Mouse (Mus musculus): ENCODE data around the gene Efl1. TPM values are rescaled to one million over a fixed set of nuclear protein-coding genes. Genes with fewer than 3 reads are reported as not detected.
A peak's percentile ranks its signal among the peaks of the same experiment; 100 is the strongest.

Gene Efl1
- 2.4 and 5.5 TPM in 2 replicates for polyA plus RNA-seq (2012; rRNA removed)

GRCm38 (mm10) chr7:82648353-82649080 is at the start of gene Efl1, which contains the start of gene Saxo2:
Efl1 (plus strand) TSS chr7:82648614.
Saxo2 (minus strand) TSS chr7:82648528.
- TF ChIP-seq POLR2A (IDR thresholded peaks at IDR 0.05; ENCODE audit: borderline replicate concordance, extremely low read depth, low read depth, low read length) (no peak), CTCF (IDR thresholded peaks at IDR 0.05; ENCODE audit: insufficient read depth, low read length) (no peak)
- peak; percentile 93 for DNase-seq
- Histone ChIP-seq H3K4me3 (replicated peaks; ENCODE audit: extremely low read depth, low read depth, low read length) (peak within 1 kb of the TSS; percentile 94), H3K4me1 (ENCODE audit: control insufficient read depth, insufficient read depth, low read length) (peaks cover 2% of the 10 kb centered on the region; the same call in 1 of the 2 replicates)
- under 1% methylated on average over 46 of the region's 46 CpGs for WGBS

GRCm38 (mm10) chr7:82602008-82602407 is 46.4 kb upstream of the Efl1 start:
- no peak for DNase-seq
- H3K4me3 ChIP-seq (replicated peaks; ENCODE audit: extremely low read depth, low read depth, low read length): no peak overlapping the region
- 53% methylated on average over 4 of the region's 4 CpGs for WGBS
- H3K4me1 ChIP-seq (ENCODE audit: control insufficient read depth, insufficient read depth, low read length): no peaks in the 10 kb centered on the region
- TF ChIP-seq POLR2A (IDR thresholded peaks at IDR 0.05; ENCODE audit: borderline replicate concordance, extremely low read depth, low read depth, low read length): no peak
- no peak for TF ChIP-seq CTCF (IDR thresholded peaks at IDR 0.05; ENCODE audit: insufficient read depth, low read length)

GRCm38 (mm10) chr7:82605425-82605824 is 43.0 kb upstream of the Efl1 start:
- DNase-seq: peak; percentile 7
- H3K4me3 ChIP-seq (replicated peaks; ENCODE audit: extremely low read depth, low read depth, low read length): no peak overlapping the region
- 69% methylated on average over 6 of the region's 6 CpGs for WGBS
- no peaks in the 10 kb centered on the region for H3K4me1 ChIP-seq (ENCODE audit: control insufficient read depth, insufficient read depth, low read length)
- TF ChIP-seq CTCF (IDR thresholded peaks at IDR 0.05; ENCODE audit: insufficient read depth, low read length) (no peak), POLR2A (IDR thresholded peaks at IDR 0.05; ENCODE audit: borderline replicate concordance, extremely low read depth, low read depth, low read length) (no peak)

GRCm38 (mm10) chr7:82609629-82610028 is 38.8 kb upstream of the Efl1 start:
- H3K4me3 ChIP-seq (replicated peaks; ENCODE audit: extremely low read depth, low read depth, low read length): no peak overlapping the region
- no peak for DNase-seq
- WGBS: 63% methylated on average over 3 of the region's 3 CpGs
- H3K4me1 ChIP-seq (ENCODE audit: control insufficient read depth, insufficient read depth, low read length): no peaks in the 10 kb centered on the region
- TF ChIP-seq CTCF (IDR thresholded peaks at IDR 0.05; ENCODE audit: insufficient read depth, low read length): no peak
- no peak for TF ChIP-seq POLR2A (IDR thresholded peaks at IDR 0.05; ENCODE audit: borderline replicate concordance, extremely low read depth, low read depth, low read length)

GRCm38 (mm10) chr7:82625342-82625741 is 23.1 kb upstream of the Efl1 start:
- Histone ChIP-seq H3K4me3 (replicated peaks; ENCODE audit: extremely low read depth, low read depth, low read length) (no peak overlapping the region), H3K4me1 (ENCODE audit: control insufficient read depth, insufficient read depth, low read length) (no peaks in the 10 kb centered on the region)
- no peak for DNase-seq
- TF ChIP-seq POLR2A (IDR thresholded peaks at IDR 0.05; ENCODE audit: borderline replicate concordance, extremely low read depth, low read depth, low read length) (no peak), CTCF (IDR thresholded peaks at IDR 0.05; ENCODE audit: insufficient read depth, low read length) (no peak)
- WGBS: 11% methylated on average over 7 of the region's 7 CpGs

- 74% methylated on average over 3 of the region's 3 CpGs for WGBS
- DNase-seq: no peak
- Histone ChIP-seq H3K4me3 (replicated peaks; ENCODE audit: extremely low read depth, low read depth, low read length) (no peak overlapping the region), H3K4me1 (ENCODE audit: control insufficient read depth, insufficient read depth, low read length) (peaks cover 2% of the 10 kb centered on the region; the same call in 1 of the 2 replicates)
- TF ChIP-seq CTCF (IDR thresholded peaks at IDR 0.05; ENCODE audit: insufficient read depth, low read length) (no peak), POLR2A (IDR thresholded peaks at IDR 0.05; ENCODE audit: borderline replicate concordance, extremely low read depth, low read depth, low read length) (no peak)
These were observed 1.2 kb upstream of the Efl1 start for GRCm38 (mm10) chr7:82647183-82647582.

GRCm38 (mm10) chr7:82647909-82648308 is 505 bp upstream of the Efl1 start:
- DNase-seq: no peak
- H3K4me1 ChIP-seq (ENCODE audit: control insufficient read depth, insufficient read depth, low read length): peaks cover 2% of the 10 kb centered on the region; the same call in 1 of the 2 replicates
- TF ChIP-seq CTCF (IDR thresholded peaks at IDR 0.05; ENCODE audit: insufficient read depth, low read length): no peak
- no peak for TF ChIP-seq POLR2A (IDR thresholded peaks at IDR 0.05; ENCODE audit: borderline replicate concordance, extremely low read depth, low read depth, low read length)
- H3K4me3 ChIP-seq (replicated peaks; ENCODE audit: extremely low read depth, low read depth, low read length): peak overlapping the region; percentile 94
- 25% methylated on average over 4 of the region's 4 CpGs for WGBS

- DNase-seq: no peak
- H3K4me3 ChIP-seq (replicated peaks; ENCODE audit: extremely low read depth, low read depth, low read length): peak overlapping the region; percentile 94
- WGBS: 5% methylated on average over 6 of the region's 6 CpGs
These were observed 649 bp downstream of the Efl1 start for GRCm38 (mm10) chr7:82649081-82649445.

GRCm38 (mm10) chr7:82664604-82665003 is 16.2 kb downstream of the Efl1 start:
- H3K4me1 ChIP-seq (ENCODE audit: control insufficient read depth, insufficient read depth, low read length): no peaks in the 10 kb centered on the region
- 59% methylated on average over 3 of the region's 3 CpGs for WGBS
- TF ChIP-seq CTCF (IDR thresholded peaks at IDR 0.05; ENCODE audit: insufficient read depth, low read length) (no peak), POLR2A (IDR thresholded peaks at IDR 0.05; ENCODE audit: borderline replicate concordance, extremely low read depth, low read depth, low read length) (no peak)
- no peak for DNase-seq
- no peak overlapping the region for H3K4me3 ChIP-seq (replicated peaks; ENCODE audit: extremely low read depth, low read depth, low read length)

More at GRCm38 (mm10) chr7:82649081-82649445, 649 bp downstream of the Efl1 start:
- H3K4me1 ChIP-seq (ENCODE audit: control insufficient read depth, insufficient read depth, low read length): peaks cover 2% of the 10 kb centered on the region; the same call in 1 of the 2 replicates
- TF ChIP-seq CTCF (IDR thresholded peaks at IDR 0.05; ENCODE audit: insufficient read depth, low read length) (no peak), POLR2A (IDR thresholded peaks at IDR 0.05; ENCODE audit: borderline replicate concordance, extremely low read depth, low read depth, low read length) (no peak)

- no peaks in the 10 kb centered on the region for H3K4me1 ChIP-seq (ENCODE audit: control insufficient read depth, insufficient read depth, low read length)
- no peak for TF ChIP-seq POLR2A (IDR thresholded peaks at IDR 0.05; ENCODE audit: borderline replicate concordance, extremely low read depth, low read depth, low read length)
- no peak for TF ChIP-seq CTCF (IDR thresholded peaks at IDR 0.05; ENCODE audit: insufficient read depth, low read length)
- 66% methylated on average over 5 of the region's 5 CpGs for WGBS
- H3K4me3 ChIP-seq (replicated peaks; ENCODE audit: extremely low read depth, low read depth, low read length): no peak overlapping the region
- no peak for DNase-seq
These were observed 27.6 kb downstream of the Efl1 start for GRCm38 (mm10) chr7:82676001-82676400.
